ENCODE assay signal across 8 mouse cellular contexts in the genomic region with DNA sequence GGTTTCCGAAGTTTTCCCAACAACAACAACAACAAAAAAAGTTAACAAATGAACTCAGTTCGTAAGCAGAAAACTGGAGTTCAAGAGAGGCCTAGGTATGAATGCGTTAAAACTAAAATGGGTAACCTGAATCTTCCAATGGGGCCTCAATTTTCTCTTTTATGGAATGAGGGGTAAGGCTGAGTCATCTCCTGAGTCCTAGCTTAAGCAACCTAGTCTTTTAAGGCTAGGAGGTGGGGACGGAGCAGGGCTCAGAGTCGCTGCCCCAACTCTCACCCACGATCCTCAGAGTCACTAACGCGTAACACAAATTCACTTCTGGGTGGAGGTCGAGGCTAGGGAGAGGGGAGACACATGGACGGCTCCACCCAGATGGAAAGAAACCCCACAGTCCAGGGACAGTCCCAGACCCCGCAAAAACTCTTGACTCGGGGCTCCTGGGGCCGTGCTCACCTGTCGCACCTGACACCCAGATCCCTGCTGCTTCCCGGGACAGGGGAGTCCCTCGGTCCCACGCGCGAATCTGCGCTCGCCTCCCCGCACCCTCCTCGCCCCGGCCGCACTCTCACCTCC. TPM values are rescaled to one million over a fixed set of nuclear protein-coding genes. Genes with fewer than 3 reads are reported as not detected.
A peak's percentile ranks its signal among the peaks of the same experiment; 100 is the strongest.
DNase-seq lines count a peak whose midpoint lies in the region; ATAC-seq and TF ChIP-seq lines count a peak whose summit lies in the region.

No protein-coding gene starts in this region.

- WGBS in cerebellum, adult 2 months, result 7% methylated on average over 25 of the region's 25 CpGs
- WGBS in thymus, adult 2 months, result 8% methylated on average over 25 of the region's 25 CpGs
- WGBS in limb, embryonic 12.5 days, result 6% methylated on average over 24 of the region's 25 CpGs
- WGBS in neural tube, embryonic 13.5 days, result 7% methylated on average over 24 of the region's 25 CpGs

- H3K4me2 ChIP-seq in limb, embryonic 12.5 days, result peak overlapping the region; percentile 82
- peak overlapping the region; percentile 90 for H3K4me2 ChIP-seq in neural tube, embryonic 13.5 days

- H3K9me3 ChIP-seq in limb, embryonic 12.5 days, result no peaks in the 10 kb centered on the region
- H3K9me3 ChIP-seq in neural tube, embryonic 13.5 days, result no peaks in the 10 kb centered on the region

- no peaks in the 10 kb centered on the region for H3K36me3 ChIP-seq in thymus, adult 2 months (ENCODE audit: control insufficient read depth, insufficient read depth, low read length)
- H3K36me3 ChIP-seq in limb, embryonic 12.5 days, result peaks cover 31% of the 10 kb centered on the region
- peaks cover 13% of the 10 kb centered on the region for H3K36me3 ChIP-seq in neural tube, embryonic 13.5 days

- peak; percentile 81 for ATAC-seq in limb, embryonic 12.5 days (ENCODE audit: insufficient number of reproducible peaks, insufficient read depth, low FRiP score, low TSS enrichment, low read depth)
- ATAC-seq in neural tube, embryonic 13.5 days (ENCODE audit: low read depth), result peak; percentile 81

- H3K27me3 ChIP-seq in cerebellum, adult 2 months (ENCODE audit: control insufficient read depth, insufficient read depth, low read length), result no peaks in the 10 kb centered on the region
- no peaks in the 10 kb centered on the region for H3K27me3 ChIP-seq in thymus, adult 2 months (ENCODE audit: control insufficient read depth, insufficient read depth, low read length)
- no peaks in the 10 kb centered on the region for H3K27me3 ChIP-seq in limb, embryonic 12.5 days
- H3K27me3 ChIP-seq in neural tube, embryonic 13.5 days, result peaks cover 8% of the 10 kb centered on the region

- H3K4me3 ChIP-seq in cerebellum, adult 2 months (replicated peaks; ENCODE audit: insufficient read depth, low read depth, low read length), result peak overlapping the region; percentile 65
- H3K4me3 ChIP-seq in thymus, adult 2 months (ENCODE audit: control insufficient read depth, insufficient read depth, low read length), result peak overlapping the region; percentile 90
- peak overlapping the region; percentile 79 for H3K4me3 ChIP-seq in limb, embryonic 12.5 days (replicated peaks)
- H3K4me3 ChIP-seq in neural tube, embryonic 13.5 days, result peak overlapping the region; percentile 85

- DNase-seq in cerebellum, adult 2 months, result no peak
- DNase-seq in cerebellum, adult 8-10 months, result no peak
- DNase-seq in thymus, adult 2 months, result no peak
- DNase-seq in thymus, postnatal 4 days, result no peak
- DNase-seq in urinary bladder, postnatal 10 days (ENCODE audit: low spot score), result no peak
- DNase-seq in thymus, adult 18-20 months, result no peak

- H3K9ac ChIP-seq in limb, embryonic 12.5 days (replicated peaks), result peak overlapping the region; percentile 72
- peak overlapping the region; percentile 83 for H3K9ac ChIP-seq in neural tube, embryonic 13.5 days

- H3K4me1 ChIP-seq in cerebellum, adult 2 months (ENCODE audit: control insufficient read depth, insufficient read depth, low read length), result no peaks in the 10 kb centered on the region; the same call in 1 of the 2 replicates
- peaks cover 3% of the 10 kb centered on the region for H3K4me1 ChIP-seq in thymus, adult 2 months (replicated peaks; ENCODE audit: control insufficient read depth, insufficient read depth, low read length)
- H3K4me1 ChIP-seq in limb, embryonic 12.5 days (replicated peaks), result peaks cover 13% of the 10 kb centered on the region
- peaks cover 16% of the 10 kb centered on the region for H3K4me1 ChIP-seq in neural tube, embryonic 13.5 days (replicated peaks)

- no peak for TF ChIP-seq CTCF in cerebellum, adult 2 months (IDR thresholded peaks at IDR 0.05; ENCODE audit: borderline replicate concordance, insufficient read depth, low read depth, low read length)
- TF ChIP-seq CTCF in thymus, adult 2 months (IDR thresholded peaks at IDR 0.05; ENCODE audit: borderline replicate concordance, control insufficient read depth, extremely low read depth, insufficient read depth, low read length, poor library complexity), result no peak

- TF ChIP-seq POLR2A in cerebellum, adult 2 months (IDR thresholded peaks at IDR 0.05; ENCODE audit: borderline replicate concordance, insufficient read depth, low read length), result no peak
- TF ChIP-seq POLR2A in thymus, adult 2 months (IDR thresholded peaks at IDR 0.05; ENCODE audit: control insufficient read depth, extremely low read depth, insufficient read depth, low read length, poor library complexity), result no peak

- peak overlapping the region; percentile 10; the same call in 1 of the 2 replicates for H3K27ac ChIP-seq in cerebellum, adult 2 months (ENCODE audit: insufficient read depth, low read length)
- H3K27ac ChIP-seq in thymus, adult 2 months (ENCODE audit: control insufficient read depth, insufficient read depth, low read length), result no peak overlapping the region
- no peak overlapping the region for H3K27ac ChIP-seq in limb, embryonic 12.5 days
- H3K27ac ChIP-seq in neural tube, embryonic 13.5 days (replicated peaks), result no peak overlapping the region

RNA-seq across cellular contexts. Expression of gene Rexo2, which starts 0.5 kb away (rescaled TPM):
- 147 and 153 TPM in 2 replicates for polyA plus RNA-seq in cerebellum, adult 2 months (2012; rRNA removed)
- 48.4 and 51.0 TPM in 2 replicates for polyA plus RNA-seq in thymus, adult 2 months (2012; rRNA removed)
- polyA plus RNA-seq in limb, embryonic 12.5 days (2016; fragmentation: Nextera tagmentation; extraction: Ambion mirVana), result 93.8 and 99.3 TPM in 2 replicates
- 113 and 120 TPM in 2 replicates for polyA plus RNA-seq in neural tube, embryonic 13.5 days (2015; fragmentation: Nextera tagmentation; extraction: Ambion mirVana)

RNA-seq across cellular contexts. Expression of gene Rbm7, which starts 15.2 kb away (rescaled TPM):
- polyA plus RNA-seq in cerebellum, adult 2 months (2012; rRNA removed), result 32.4 and 33.7 TPM in 2 replicates
- polyA plus RNA-seq in thymus, adult 2 months (2012; rRNA removed), result 30.9 and 37.2 TPM in 2 replicates
- polyA plus RNA-seq in limb, embryonic 12.5 days (2016; fragmentation: Nextera tagmentation; extraction: Ambion mirVana), result 119 and 128 TPM in 2 replicates
- polyA plus RNA-seq in neural tube, embryonic 13.5 days (2015; fragmentation: Nextera tagmentation; extraction: Ambion mirVana), result 90.4 and 101 TPM in 2 replicates

RNA-seq across cellular contexts. Expression of gene Gm5617, which starts 15.3 kb away (rescaled TPM):
- polyA plus RNA-seq in cerebellum, adult 2 months (2012; rRNA removed), result 16.1 and 16.2 TPM in 2 replicates
- polyA plus RNA-seq in thymus, adult 2 months (2012; rRNA removed), result 44.7 and 60.3 TPM in 2 replicates
- 37.4 and 39.9 TPM in 2 replicates for polyA plus RNA-seq in limb, embryonic 12.5 days (2016; fragmentation: Nextera tagmentation; extraction: Ambion mirVana)
- polyA plus RNA-seq in neural tube, embryonic 13.5 days (2015; fragmentation: Nextera tagmentation; extraction: Ambion mirVana), result 22.9 and 27.7 TPM in 2 replicates
